Mouse (Mus musculus) spleen, postnatal 14 days (tissue): ENCODE measurements around the gene Zfp318.

ENCODE experiments used
- DNase-seq, 2 experiments: peaks; one replicate each; pipeline ENCODE4 v3.0.0; 2021 to 2022; ENCODE audit warnings: low spot score in 2 of 2

The Zfp318 gene

GRCm38 (mm10) chr17:46383294-46384060 lies at the start of gene Zfp318:
Zfp318 (plus strand) TSS chr17:46383731.
- peak; percentile 94 for DNase-seq

GRCm38 (mm10) chr17:46336475-46336874 lies 47.1 kb upstream of the Zfp318 start:
- no peak for DNase-seq

GRCm38 (mm10) chr17:46341208-46341607 lies 42.3 kb upstream of the Zfp318 start:
- no peak for DNase-seq

- DNase-seq: no peak
Observed at GRCm38 (mm10) chr17:46351026-46351700, 32.4 kb upstream of the Zfp318 start.

- peak in 1 of 2 experiments; percentile 34 for DNase-seq
Observed at GRCm38 (mm10) chr17:46371783-46372182, 11.7 kb upstream of the Zfp318 start.

GRCm38 (mm10) chr17:46378564-46378963 lies 5.0 kb upstream of the Zfp318 start:
- no peak for DNase-seq

- peak in 1 of 2 experiments; percentile 12 for DNase-seq
Observed at GRCm38 (mm10) chr17:46384061-46384801, 700 bp downstream of the Zfp318 start.

GRCm38 (mm10) chr17:46388200-46388599 lies 4.7 kb downstream of the Zfp318 start:
- DNase-seq: no peak

GRCm38 (mm10) chr17:46393012-46393411 lies 9.5 kb downstream of the Zfp318 start:
- DNase-seq: peak in 1 of 2 experiments; percentile 27

- no peak for DNase-seq
Observed at GRCm38 (mm10) chr17:46394631-46395030, 11.1 kb downstream of the Zfp318 start.

- DNase-seq: no peak
Observed at GRCm38 (mm10) chr17:46408478-46408877, 24.9 kb downstream of the Zfp318 start.

- DNase-seq: no peak
Observed at GRCm38 (mm10) chr17:46418628-46419027, 35.1 kb downstream of the Zfp318 start.

- no peak for DNase-seq
Observed at GRCm38 (mm10) chr17:46419717-46420116, 36.2 kb downstream of the Zfp318 start.

GRCm38 (mm10) chr17:46426496-46426895 lies 43.0 kb downstream of the Zfp318 start:
- no peak for DNase-seq

- no peak for DNase-seq
Observed at GRCm38 (mm10) chr17:46428761-46429414, 45.4 kb downstream of the Zfp318 start, which contains the start of gene Crip3. Crip3 (plus strand) TSS chr17:46428926.

GRCm38 (mm10) chr17:46433627-46434026 lies 50.1 kb downstream of the Zfp318 start:
- DNase-seq: no peak

- no peak for DNase-seq
Observed at GRCm38 (mm10) chr17:46436672-46437366, 53.3 kb downstream of the Zfp318 start.

GRCm38 (mm10) chr17:46438298-46438873 lies 54.9 kb downstream of the Zfp318 start, which contains the start of gene Slc22a7:
Slc22a7 (minus strand) TSS chr17:46438457.
- no peak for DNase-seq

GRCm38 (mm10) chr17:46439176-46439575 lies 55.6 kb downstream of the Zfp318 start:
- DNase-seq: no peak

- no peak for DNase-seq
Observed at GRCm38 (mm10) chr17:46444839-46445579, 61.5 kb downstream of the Zfp318 start.
